In the genomic region with DNA sequence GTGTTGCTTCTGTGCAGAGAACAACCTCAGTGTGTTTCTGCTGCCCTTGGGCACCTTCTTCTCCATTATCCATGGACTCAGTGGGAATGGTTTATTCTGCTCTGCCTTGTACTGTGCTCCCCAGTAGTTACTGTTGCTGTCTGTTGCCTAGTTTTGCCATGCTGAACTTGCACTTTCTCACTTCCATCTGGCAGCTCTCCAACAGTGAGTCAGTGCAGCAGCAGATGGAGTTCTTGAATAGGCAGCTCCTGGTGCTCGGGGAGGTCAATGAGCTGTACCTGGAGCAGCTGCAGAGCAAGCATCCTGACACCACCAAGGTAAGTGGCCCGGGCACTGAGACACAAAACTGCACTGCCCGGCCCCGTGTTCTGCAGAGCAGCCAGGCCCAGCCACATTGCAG, we compare ENCODE assay signal across 8 mouse cellular contexts. TPM values are rescaled to one million over a fixed set of nuclear protein-coding genes. Genes with fewer than 3 reads are reported as not detected.
DNase-seq lines count a peak whose midpoint lies in the region; ATAC-seq and TF ChIP-seq lines count a peak whose summit lies in the region.
"Had no signal": no experiment of that assay in that cellular context is flagged by ENCODE, and none has a peak within 500 bp of the region (broad histone marks: within the 10 kb centered on the region; RNA-seq: fewer than 3 reads in every experiment).

No protein-coding gene starts in this region.

- H3K27ac ChIP-seq in lung, embryonic 14.5 days (ENCODE audit: low read depth): no peak overlapping the region
- H3K27ac ChIP-seq: liver, embryonic 14.5 days had no signal

- no peak overlapping the region for H3K9ac ChIP-seq in lung, embryonic 14.5 days
- H3K9ac ChIP-seq: liver, embryonic 14.5 days had no signal

- peaks cover 86% of the 10 kb centered on the region for H3K36me3 ChIP-seq in lung, embryonic 14.5 days (ENCODE audit: insufficient read depth)

- no peak for TF ChIP-seq CTCF in lung, embryonic 14.5 days (IDR thresholded peaks at IDR 0.05; ENCODE audit: low read depth)
- no peak for TF ChIP-seq CTCF in lung, adult 2 months (IDR thresholded peaks at IDR 0.05; ENCODE audit: insufficient read depth, low read length)

- no peaks in the 10 kb centered on the region for H3K4me1 ChIP-seq in lung, embryonic 14.5 days (ENCODE audit: insufficient read depth)
- no peaks in the 10 kb centered on the region for H3K4me1 ChIP-seq in lung, adult 2 months (ENCODE audit: control insufficient read depth, insufficient read depth, low read length)

- peak; percentile 49 for DNase-seq in lung, embryonic 14.5 days
- DNase-seq in lung, adult 2 months: no peak
- peak; percentile 63 to 80 for DNase-seq in adrenal gland, postnatal 36 days
- DNase-seq in gastrocnemius, postnatal 14 days: peak; percentile 25
- peak; percentile 34 for DNase-seq in lung, postnatal 14 days
- DNase-seq in retina, postnatal 1 day: no peak
- DNase-seq in retina, embryonic 14.5 days (ENCODE audit: low spot score): no peak

- intact Hi-C loops in gastrocnemius, postnatal 14 days (cut with DNase I; ENCODE audit: low total_unique reads): no loop called here

- H3K4me3 ChIP-seq in lung, embryonic 14.5 days (ENCODE audit: low read depth, low read length): no peak overlapping the region
- no peak overlapping the region for H3K4me3 ChIP-seq in lung, adult 2 months (replicated peaks; ENCODE audit: extremely low read depth, low read depth, low read length)

- H3K4me2 ChIP-seq in lung, embryonic 14.5 days: no peak overlapping the region

- WGBS in lung, embryonic 14.5 days: 76% methylated on average over 4 of the region's 4 CpGs
- 72% methylated on average over 4 of the region's 4 CpGs for WGBS in lung, adult 2 months

- TF ChIP-seq POLR2A in lung, adult 2 months (IDR thresholded peaks at IDR 0.05; ENCODE audit: borderline replicate concordance, extremely low read depth, low read depth, low read length): no peak

- no peak for ATAC-seq in lung, embryonic 14.5 days (ENCODE audit: insufficient read depth)

- H3K27me3 ChIP-seq in lung, embryonic 14.5 days (ENCODE audit: insufficient read depth, low read length): no peaks in the 10 kb centered on the region

- H3K9me3 ChIP-seq in lung, embryonic 14.5 days (ENCODE audit: low read depth, low read length): no peaks in the 10 kb centered on the region

RNA-seq across cellular contexts. Expression of gene Spaca9, which starts 17.8 kb away (rescaled TPM):
- 1.8 and 2.5 TPM in 2 replicates for polyA plus RNA-seq in lung, embryonic 14.5 days (2014; fragmentation: Nextera tagmentation; extraction: Ambion mirVana)
- polyA plus RNA-seq in lung, adult 2 months (2012; rRNA removed): 21.4 and 29.6 TPM in 2 replicates
- under 1 TPM; 0.53 to 0.59 TPM for total RNA-seq in adrenal gland, postnatal 36 days (2021)
- not detected for total RNA-seq in gastrocnemius, postnatal 14 days (2021)

RNA-seq across cellular contexts. Expression of gene Ak8, which starts 18.2 kb away (rescaled TPM):
- polyA plus RNA-seq in lung, embryonic 14.5 days (2014; fragmentation: Nextera tagmentation; extraction: Ambion mirVana): 0.61 and 0.93 TPM in 2 replicates
- 4.2 TPM in 2 replicates for polyA plus RNA-seq in lung, adult 2 months (2012; rRNA removed)
- under 1 TPM; 0.63 to 0.82 TPM for total RNA-seq in adrenal gland, postnatal 36 days (2021)
- not detected for total RNA-seq in gastrocnemius, postnatal 14 days (2021)

RNA-seq across cellular contexts. Expression of gene Tsc1, which starts 40.7 kb away (rescaled TPM):
- polyA plus RNA-seq in lung, embryonic 14.5 days (2014; fragmentation: Nextera tagmentation; extraction: Ambion mirVana): 19.9 and 22.2 TPM in 2 replicates
- polyA plus RNA-seq in lung, adult 2 months (2012; rRNA removed): 10.2 and 14.7 TPM in 2 replicates
- 10 to 100 TPM; 17.6 to 19.6 TPM for total RNA-seq in adrenal gland, postnatal 36 days (2021)
- 10 to 100 TPM; 16.5 to 19.5 TPM for total RNA-seq in gastrocnemius, postnatal 14 days (2021)

RNA-seq across cellular contexts. Expression of gene Gfi1b, which starts 59.9 kb away (rescaled TPM):
- polyA plus RNA-seq in lung, embryonic 14.5 days (2014; fragmentation: Nextera tagmentation; extraction: Ambion mirVana): 0.51 and 0.69 TPM in 2 replicates
- 0.66 and 0.79 TPM in 2 replicates for polyA plus RNA-seq in lung, adult 2 months (2012; rRNA removed)
- not detected for total RNA-seq in adrenal gland, postnatal 36 days (2021)
- total RNA-seq in gastrocnemius, postnatal 14 days (2021): not detected

Comparison
In these comparisons a context has a peak if more than half of its experiments do, and no peak if none do; other contexts are left out.
1. DNase-seq: peak in lung, embryonic 14.5 days (single experiment), adrenal gland, postnatal 36 days (2 of 2), gastrocnemius, postnatal 14 days (single experiment) and lung, postnatal 14 days (single experiment); none in lung, adult 2 months (single experiment), retina, postnatal 1 day (single experiment) and retina, embryonic 14.5 days (single experiment).